In the genomic region with DNA sequence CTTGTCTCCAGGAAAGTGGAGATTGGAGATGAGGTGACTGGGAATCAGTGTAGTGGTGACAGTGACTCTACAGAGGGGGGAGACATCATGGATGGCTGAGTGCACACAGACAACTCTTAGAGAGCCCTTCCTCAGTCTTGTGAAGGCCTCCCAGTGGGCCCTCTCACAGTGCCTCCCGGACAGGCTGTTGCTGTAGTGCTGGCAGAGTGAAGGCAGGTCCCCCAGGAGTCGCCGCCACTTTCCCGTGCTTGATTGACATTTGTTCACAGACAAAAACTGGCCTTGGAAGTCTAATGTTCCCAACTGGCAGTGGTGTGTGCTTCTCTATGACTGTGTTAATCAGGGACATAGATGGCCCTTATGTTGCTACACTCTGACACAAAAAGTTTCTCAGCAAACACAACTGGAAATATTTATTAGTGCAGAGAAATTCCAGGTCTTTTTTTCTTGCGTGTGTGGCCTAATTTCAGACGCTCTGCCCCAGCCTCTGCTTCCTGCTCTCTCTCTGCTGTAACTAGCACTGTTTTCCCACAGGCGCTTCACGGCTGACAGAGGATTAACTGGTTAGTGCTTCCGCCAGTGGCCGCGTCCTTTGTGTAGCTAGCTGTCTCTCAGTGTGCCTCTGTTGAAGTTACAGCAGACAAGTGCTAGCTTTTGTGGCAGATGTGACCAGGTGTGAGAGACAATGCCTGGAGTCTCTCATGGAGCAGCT, we compare ENCODE assay signal across 8 mouse cellular contexts.
A peak's percentile ranks its signal among the peaks of the same experiment; 100 is the strongest.
DNase-seq lines count a peak whose midpoint lies in the region; ATAC-seq lines count a peak whose summit lies in the region.
"Had no signal": no experiment of that assay in that cellular context is flagged by ENCODE, and none has a peak within 500 bp of the region (broad histone marks: within the 10 kb centered on the region; RNA-seq: fewer than 3 reads in every experiment).

No protein-coding gene starts in this region.

- H3K4me3 ChIP-seq in embryonic facial prominence, embryonic 12.5 days = no peak overlapping the region
- no peak overlapping the region for H3K4me3 ChIP-seq in hindbrain, embryonic 13.5 days
- no peak overlapping the region for H3K4me3 ChIP-seq in neural tube, embryonic 15.5 days (replicated peaks)

- no peak for ATAC-seq in embryonic facial prominence, embryonic 12.5 days (ENCODE audit: insufficient number of reproducible peaks, insufficient read depth, low FRiP score, low TSS enrichment)
- no peak for ATAC-seq in hindbrain, embryonic 13.5 days (ENCODE audit: low FRiP score)
- ATAC-seq in neural tube, embryonic 15.5 days (ENCODE audit: low FRiP score) = no peak
- no peak for ATAC-seq in frontal cortex, adult (ENCODE audit: low TSS enrichment)

- H3K9me3 ChIP-seq in embryonic facial prominence, embryonic 12.5 days = no peaks in the 10 kb centered on the region
- H3K9me3 ChIP-seq in hindbrain, embryonic 13.5 days = no peaks in the 10 kb centered on the region
- H3K9me3 ChIP-seq in neural tube, embryonic 15.5 days (replicated peaks) = no peaks in the 10 kb centered on the region

- no peak overlapping the region for H3K9ac ChIP-seq in embryonic facial prominence, embryonic 12.5 days
- peak overlapping the region; percentile 44 for H3K9ac ChIP-seq in hindbrain, embryonic 13.5 days
- 0 out of 2 replicates have a peak overlapping the region, but pooled peaks have one; percentile 7 for H3K9ac ChIP-seq in neural tube, embryonic 15.5 days (replicated peaks)

- peaks cover 50% of the 10 kb centered on the region for H3K4me1 ChIP-seq in embryonic facial prominence, embryonic 12.5 days
- H3K4me1 ChIP-seq in hindbrain, embryonic 13.5 days (replicated peaks) = peaks cover 51% of the 10 kb centered on the region
- H3K4me1 ChIP-seq in neural tube, embryonic 15.5 days = peaks cover 36% of the 10 kb centered on the region

- H3K27me3 ChIP-seq in embryonic facial prominence, embryonic 12.5 days = no peaks in the 10 kb centered on the region
- H3K27me3 ChIP-seq in hindbrain, embryonic 13.5 days = no peaks in the 10 kb centered on the region
- no peaks in the 10 kb centered on the region for H3K27me3 ChIP-seq in neural tube, embryonic 15.5 days (replicated peaks)

- H3K4me2 ChIP-seq in embryonic facial prominence, embryonic 12.5 days (replicated peaks) = no peak overlapping the region
- H3K4me2 ChIP-seq in hindbrain, embryonic 13.5 days = 0 out of 2 replicates have a peak overlapping the region, but pooled peaks have one; percentile 2
- H3K4me2 ChIP-seq in neural tube, embryonic 15.5 days = no peak overlapping the region

- H3K36me3 ChIP-seq in embryonic facial prominence, embryonic 12.5 days = no peaks in the 10 kb centered on the region
- H3K36me3 ChIP-seq in hindbrain, embryonic 13.5 days = no peaks in the 10 kb centered on the region
- no peaks in the 10 kb centered on the region for H3K36me3 ChIP-seq in neural tube, embryonic 15.5 days

- peak overlapping the region; percentile 63; the same call in 1 of the 2 replicates for H3K27ac ChIP-seq in embryonic facial prominence, embryonic 12.5 days
- H3K27ac ChIP-seq in hindbrain, embryonic 13.5 days = peak overlapping the region; percentile 80
- peak overlapping the region; percentile 61 for H3K27ac ChIP-seq in neural tube, embryonic 15.5 days (replicated peaks)

- peak; percentile 29 for DNase-seq in kidney, postnatal 14 days
- no peak for DNase-seq in kidney, postnatal 36 days
- no peak for DNase-seq in B cell, adult 2 months
- DNase-seq: lung, adult 2 months had no signal

- 8% methylated on average over 11 of the region's 11 CpGs for WGBS in embryonic facial prominence, embryonic 12.5 days
- WGBS in hindbrain, embryonic 13.5 days = 19% methylated on average over 11 of the region's 11 CpGs
- 13% methylated on average over 11 of the region's 11 CpGs for WGBS in neural tube, embryonic 15.5 days
